In the genomic region with DNA sequence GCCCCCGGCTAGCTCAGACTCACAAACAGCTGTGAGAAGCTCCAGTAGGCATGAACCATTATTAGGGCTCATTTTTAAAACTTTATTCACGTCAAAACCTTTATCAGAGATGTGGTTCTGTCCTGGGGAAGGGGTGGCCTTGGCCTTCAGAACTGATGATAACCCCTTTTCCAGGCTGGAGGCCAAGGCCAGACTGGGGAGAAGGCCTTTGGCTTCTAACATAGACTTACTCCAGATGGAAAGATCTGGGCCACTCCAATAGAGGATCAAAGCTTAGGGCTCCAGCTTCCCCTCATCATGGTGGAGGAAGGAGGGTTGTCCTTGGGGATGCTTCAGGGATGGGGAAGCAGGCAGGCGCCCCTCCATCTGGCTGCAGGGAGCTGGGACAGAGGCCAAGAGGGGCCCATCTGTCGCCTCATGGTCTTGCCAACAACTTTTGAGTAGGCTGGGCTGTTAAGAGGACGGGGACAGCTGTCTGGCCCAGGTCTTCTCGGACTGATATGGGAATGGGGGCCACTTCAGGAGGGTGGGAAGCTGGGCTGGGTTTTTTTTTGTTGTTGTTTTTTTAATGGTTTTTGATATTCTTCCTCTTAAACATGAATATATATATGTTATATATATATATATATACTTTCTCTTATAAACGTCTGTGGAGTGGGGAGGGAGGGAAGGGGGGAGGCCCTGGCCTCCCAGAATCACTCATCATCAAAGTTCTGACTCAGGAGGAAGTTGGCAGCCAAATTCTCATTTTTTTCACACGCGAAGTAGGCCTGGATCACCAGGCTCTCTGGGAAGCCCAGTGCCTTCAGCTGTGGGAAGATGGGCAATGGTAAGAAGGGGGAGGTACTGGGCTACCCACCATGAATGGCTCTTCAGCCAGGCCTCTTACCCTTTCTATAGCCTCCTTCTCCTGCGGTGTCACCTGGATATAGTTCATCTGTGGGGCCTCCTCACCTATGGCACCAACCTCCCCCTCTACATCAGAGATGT, we compare ENCODE assay signal across 7 mouse cellular contexts. TPM values are rescaled to one million over a fixed set of nuclear protein-coding genes. Genes with fewer than 3 reads are reported as not detected.
A peak's percentile ranks its signal among the peaks of the same experiment; 100 is the strongest.
DNase-seq lines count a peak whose midpoint lies in the region; ATAC-seq and TF ChIP-seq lines count a peak whose summit lies in the region.

No protein-coding gene starts in this region.

- peak; percentile 70 to 76 for DNase-seq in left cerebral cortex, adult 18-20 months (ENCODE audit: low spot score in 2 of 2)
- no peak for DNase-seq in left cerebral cortex, adult 11 months (ENCODE audit: low spot score)
- DNase-seq in cerebellum, adult 11-12 months = peak; percentile 87
- peak in 1 of 2 experiments; percentile 80 for DNase-seq in left cerebral cortex, adult 2 months (ENCODE audit: extremely low spot score in 1 of 2, low spot score in 2 of 2)
- peak; percentile 77 for DNase-seq in right cerebral cortex, postnatal 25 days
- no peak for DNase-seq in spleen, postnatal 14 days (ENCODE audit: low spot score in 2 of 2)

- peaks cover 51% of the 10 kb centered on the region for H3K36me3 ChIP-seq in forebrain, embryonic 13.5 days (ENCODE audit: poor library complexity, severe bottlenecking)

- peak overlapping the region; percentile 95 for H3K27ac ChIP-seq in forebrain, embryonic 13.5 days
- peak overlapping the region; percentile 59 for H3K27ac ChIP-seq in left cerebral cortex, adult 2 months

- no peaks in the 10 kb centered on the region for H3K27me3 ChIP-seq in forebrain, embryonic 13.5 days

- peak; percentile 71 for ATAC-seq in forebrain, embryonic 13.5 days

- intact Hi-C loops in left cerebral cortex, adult 2 months (cut with DNase I) = no loop called here

- H3K4me1 ChIP-seq in forebrain, embryonic 13.5 days = peaks cover 58% of the 10 kb centered on the region

- no peak for TF ChIP-seq CTCF in left cerebral cortex, adult 2 months (IDR thresholded peaks at IDR 0.05)

- H3K9ac ChIP-seq in forebrain, embryonic 13.5 days = no peak overlapping the region

- WGBS in forebrain, embryonic 13.5 days = 58% methylated on average over 10 of the region's 10 CpGs

- no peaks in the 10 kb centered on the region for H3K9me3 ChIP-seq in forebrain, embryonic 13.5 days (replicated peaks)

- H3K4me3 ChIP-seq in forebrain, embryonic 13.5 days = no peak overlapping the region
- H3K4me3 ChIP-seq in left cerebral cortex, adult 2 months = no peak overlapping the region

- H3K4me2 ChIP-seq in forebrain, embryonic 13.5 days = peak overlapping the region; percentile 30

RNA-seq across cellular contexts. Expression of gene Gadd45gip1, which starts 3.8 kb away (rescaled TPM):
- 10 to 100 TPM; 26.6 to 28.5 TPM for total RNA-seq in left cerebral cortex, adult 18-20 months (2021)
- polyA plus RNA-seq in forebrain, embryonic 13.5 days (2015; fragmentation: Nextera tagmentation; extraction: Ambion mirVana) = 42.6 and 47.0 TPM in 2 replicates
- 10 to 100 TPM; 23.9 to 25.8 TPM for total RNA-seq in left cerebral cortex, adult 2 months (2021)

RNA-seq across cellular contexts. Expression of gene Rad23a, which starts 5.3 kb away (rescaled TPM):
- total RNA-seq in left cerebral cortex, adult 18-20 months (2021) = 10 to 100 TPM; 78.9 to 79.8 TPM
- polyA plus RNA-seq in forebrain, embryonic 13.5 days (2015; fragmentation: Nextera tagmentation; extraction: Ambion mirVana) = 93.9 and 114 TPM in 2 replicates
- 10 to 100 TPM; 77.7 to 77.8 TPM for total RNA-seq in left cerebral cortex, adult 2 months (2021)

RNA-seq across cellular contexts. Expression of gene Calr, which starts 11.6 kb away (rescaled TPM):
- 100 to 1,000 TPM; 456 to 475 TPM for total RNA-seq in left cerebral cortex, adult 18-20 months (2021)
- polyA plus RNA-seq in forebrain, embryonic 13.5 days (2015; fragmentation: Nextera tagmentation; extraction: Ambion mirVana) = 549 and 569 TPM in 2 replicates
- total RNA-seq in left cerebral cortex, adult 2 months (2021) = 100 to 1,000 TPM; 459 to 496 TPM

RNA-seq across cellular contexts. Expression of gene Dand5, which starts 12.5 kb away (rescaled TPM):
- total RNA-seq in left cerebral cortex, adult 18-20 months (2021) = 10 to 100 TPM; 10.2 to 10.8 TPM
- 7.3 and 8.2 TPM in 2 replicates for polyA plus RNA-seq in forebrain, embryonic 13.5 days (2015; fragmentation: Nextera tagmentation; extraction: Ambion mirVana)
- 10 to 100 TPM in 1 of 2 experiments, 1 to 10 TPM in 1; 9.7 to 11.1 TPM for total RNA-seq in left cerebral cortex, adult 2 months (2021)

RNA-seq across cellular contexts. Expression of gene Farsa, which starts 21.6 kb away (rescaled TPM):
- 10 to 100 TPM; 45.8 to 48.2 TPM for total RNA-seq in left cerebral cortex, adult 18-20 months (2021)
- 123 and 127 TPM in 2 replicates for polyA plus RNA-seq in forebrain, embryonic 13.5 days (2015; fragmentation: Nextera tagmentation; extraction: Ambion mirVana)
- 10 to 100 TPM; 49.8 to 50.1 TPM for total RNA-seq in left cerebral cortex, adult 2 months (2021)

Comparison
In these comparisons a context has a peak if more than half of its experiments do, and no peak if none do; other contexts are left out.
1. DNase-seq: peak in left cerebral cortex, adult 18-20 months (2 of 2), cerebellum, adult 11-12 months (single experiment) and right cerebral cortex, postnatal 25 days (single experiment); none in left cerebral cortex, adult 11 months (single experiment) and spleen, postnatal 14 days (0 of 2).